Mouse (Mus musculus): Measurements from ENCODE around the gene Dmrtc1c2.
"Not testable (repeated sequence)": the region's sequence is repeated elsewhere in the genome, so short reads cannot be mapped to it uniquely, and the experiment has no call there.

Dmrtc1c2 gene

DNA sequence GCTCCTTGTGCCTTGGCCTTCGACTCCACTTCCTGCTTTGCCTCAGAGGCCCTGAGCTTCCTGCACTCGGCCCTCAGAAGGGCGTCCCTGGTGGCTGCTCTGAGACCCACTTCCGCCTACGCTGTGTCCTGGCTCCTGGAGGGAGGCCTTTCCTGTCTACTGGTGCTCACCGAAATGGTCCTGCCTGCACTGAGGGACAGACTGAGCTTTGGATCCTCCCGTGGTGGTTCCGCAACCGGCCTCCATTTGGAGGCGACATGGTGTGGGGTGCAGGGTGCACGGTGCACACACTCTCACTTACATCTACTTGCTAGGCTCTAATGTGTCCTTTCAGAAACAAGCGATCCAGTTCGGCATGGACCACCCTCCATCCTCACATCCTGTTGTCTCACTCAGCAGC is at the start of gene Dmrtc1c2:
Gene Dmrtc1c2 (minus strand): TSS at position 101 of the 400 bp plus-strand sequence.
- not testable (repeated sequence) for DNase-seq (ENCODE audit: inconsistent age in 2 of 2, low spot score in 1 of 2)

DNA sequence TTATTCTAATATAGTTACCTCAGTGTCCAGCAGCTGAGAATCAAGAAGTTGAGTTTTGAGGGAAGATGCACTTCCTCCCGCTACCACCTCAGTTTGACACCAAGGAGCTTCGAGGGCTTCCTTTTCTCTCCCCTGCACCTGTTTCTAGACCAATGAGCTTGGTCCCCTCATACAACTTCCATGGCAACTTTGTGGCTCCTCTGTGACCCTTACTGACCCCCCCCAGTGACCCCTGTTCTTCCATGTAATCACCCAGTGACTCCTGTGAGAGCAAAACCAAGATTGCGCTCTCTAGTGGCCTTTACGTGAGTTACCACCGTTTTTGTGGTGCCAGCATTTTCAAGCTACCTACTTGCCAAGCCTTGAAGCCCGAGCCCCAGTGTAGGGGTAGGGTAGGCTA is 13.5 kb upstream of the Dmrtc1c2 start, which contains the start of gene 1700031F05Rik:
Gene 1700031F05Rik (minus strand): TSS at position 101 of the 400 bp plus-strand sequence.
- DNase-seq (ENCODE audit: inconsistent age in 2 of 2, low spot score in 1 of 2): no peak

DNA sequence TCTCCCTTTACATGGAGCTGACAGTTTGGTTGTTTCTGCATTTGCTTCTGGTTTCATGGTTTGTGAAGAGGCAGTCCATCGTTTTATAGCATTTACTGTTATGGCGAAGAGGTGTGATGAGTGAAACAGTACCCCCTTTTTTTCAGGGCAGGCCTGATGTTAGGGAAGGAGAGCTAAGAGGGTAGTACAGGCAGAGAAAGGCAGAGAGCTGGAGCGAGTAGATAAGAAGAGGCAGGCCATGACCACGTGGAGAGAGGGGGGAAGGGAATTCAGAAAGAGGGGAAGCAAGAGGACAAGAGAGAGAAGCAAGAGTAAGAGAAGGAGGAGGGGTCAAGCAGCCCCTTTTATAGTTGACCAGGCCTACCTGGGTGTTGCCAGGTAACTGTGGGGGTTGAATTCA is 42.1 kb downstream of the Dmrtc1c2 start:
- DNase-seq (ENCODE audit: inconsistent age in 2 of 2, low spot score in 1 of 2): no peak

DNA sequence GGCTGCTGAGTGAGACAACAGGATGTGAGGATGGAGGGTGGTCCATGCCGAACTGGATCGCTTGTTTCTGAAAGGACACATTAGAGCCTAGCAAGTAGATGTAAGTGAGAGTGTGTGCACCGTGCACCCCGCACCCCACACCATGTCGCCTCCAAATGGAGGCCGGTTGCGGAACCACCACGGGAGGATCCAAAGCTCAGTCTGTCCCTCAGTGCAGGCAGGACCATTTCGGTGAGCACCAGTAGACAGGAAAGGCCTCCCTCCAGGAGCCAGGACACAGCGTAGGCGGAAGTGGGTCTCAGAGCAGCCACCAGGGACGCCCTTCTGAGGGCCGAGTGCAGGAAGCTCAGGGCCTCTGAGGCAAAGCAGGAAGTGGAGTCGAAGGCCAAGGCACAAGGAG is 51.8 kb downstream of the Dmrtc1c2 start, which contains the start of gene Dmrtc1c1:
Gene Dmrtc1c1 (plus strand): TSS at position 301 of the 400 bp plus-strand sequence.
- not testable (repeated sequence) for DNase-seq (ENCODE audit: inconsistent age in 2 of 2, low spot score in 1 of 2)
